Mouse (Mus musculus): Measurements from ENCODE around the gene Tectb. TPM values are rescaled to one million over a fixed set of nuclear protein-coding genes. Genes with fewer than 3 reads are reported as not detected.
A peak's percentile ranks its signal among the peaks of the same experiment; 100 is the strongest.

The Tectb gene
- polyA plus RNA-seq, 1 experiment = not detected

GRCm38 (mm10) chr19:55239766-55240426 lies 59.4 kb downstream of the Tectb start:
- no peaks in the 10 kb centered on the region for H3K36me3 ChIP-seq (ENCODE audit: control insufficient read depth, insufficient read depth, low read length)
- DNase-seq (ENCODE audit: low read depth in 1 of 2, low spot score in 2 of 2) = no peak
- WGBS = 58% methylated on average over 6 of the region's 6 CpGs
- no peak overlapping the region for H3K4me3 ChIP-seq (ENCODE audit: extremely low read depth, insufficient read depth, insufficient read length)
- H3K27ac ChIP-seq (ENCODE audit: insufficient read depth, low read length) = no peak overlapping the region
- TF ChIP-seq CTCF (IDR thresholded peaks at IDR 0.05; ENCODE audit: extremely low read depth, insufficient read depth, insufficient read length, insufficient replicate concordance) = no peak
- no peak for TF ChIP-seq POLR2A (IDR thresholded peaks at IDR 0.05; ENCODE audit: low read depth, low read length)
- no peaks in the 10 kb centered on the region for H3K27me3 ChIP-seq (ENCODE audit: control insufficient read depth, insufficient read depth, low read length)
- no peaks in the 10 kb centered on the region for H3K4me1 ChIP-seq (ENCODE audit: control insufficient read depth, insufficient read depth, insufficient read length)

GRCm38 (mm10) chr19:55241186-55241645 lies 60.7 kb downstream of the Tectb start, which contains the start of gene Gucy2g:
Gucy2g (minus strand) TSS chr19:55241236.
- no peak for TF ChIP-seq CTCF (IDR thresholded peaks at IDR 0.05; ENCODE audit: extremely low read depth, insufficient read depth, insufficient read length, insufficient replicate concordance)
- TF ChIP-seq POLR2A (IDR thresholded peaks at IDR 0.05; ENCODE audit: low read depth, low read length) = no peak
- H3K4me3 ChIP-seq (ENCODE audit: extremely low read depth, insufficient read depth, insufficient read length) = no peak within 1 kb of the TSS
- H3K4me1 ChIP-seq (ENCODE audit: control insufficient read depth, insufficient read depth, insufficient read length) = no peaks in the 10 kb centered on the region
- no peaks in the 10 kb centered on the region for H3K36me3 ChIP-seq (ENCODE audit: control insufficient read depth, insufficient read depth, low read length)
- no peaks in the 10 kb centered on the region for H3K27me3 ChIP-seq (ENCODE audit: control insufficient read depth, insufficient read depth, low read length)
- 87% methylated on average over 6 of the region's 6 CpGs for WGBS
- no peak within 1 kb of the TSS for H3K27ac ChIP-seq (ENCODE audit: insufficient read depth, low read length)
- DNase-seq (ENCODE audit: low read depth in 1 of 2, low spot score in 2 of 2) = no peak

- Histone ChIP-seq H3K36me3 (ENCODE audit: control insufficient read depth, insufficient read depth, low read length) (no peaks in the 10 kb centered on the region), H3K4me1 (ENCODE audit: control insufficient read depth, insufficient read depth, insufficient read length) (no peaks in the 10 kb centered on the region), H3K27me3 (ENCODE audit: control insufficient read depth, insufficient read depth, low read length) (no peaks in the 10 kb centered on the region), H3K27ac (ENCODE audit: insufficient read depth, low read length) (peak overlapping the region; percentile 49; the same call in 1 of the 2 replicates), H3K4me3 (ENCODE audit: extremely low read depth, insufficient read depth, insufficient read length) (no peak overlapping the region)
- peak in 1 of 2 experiments; percentile 7 for DNase-seq (ENCODE audit: low read depth in 1 of 2, low spot score in 2 of 2)
- TF ChIP-seq CTCF (IDR thresholded peaks at IDR 0.05; ENCODE audit: extremely low read depth, insufficient read depth, insufficient read length, insufficient replicate concordance) = no peak
- no peak for TF ChIP-seq POLR2A (IDR thresholded peaks at IDR 0.05; ENCODE audit: low read depth, low read length)
- WGBS = 54% methylated on average over 7 of the region's 7 CpGs
Measured at GRCm38 (mm10) chr19:55244791-55245231, 64.3 kb downstream of the Tectb start.

Other genes starting within 250 kb of the Tectb start
- gene Gpam, start 53.5 kb upstream of the Tectb start, polyA plus RNA-seq (2012; rRNA removed) = 6.2 and 8.3 TPM in 2 replicates
- 0.15 and 0.22 TPM in 2 replicates for gene Gucy2g, start 60.5 kb downstream of the Tectb start, polyA plus RNA-seq (2012; rRNA removed)
- 9.3 and 10.5 TPM in 2 replicates for gene Acsl5, start 71.2 kb downstream of the Tectb start, polyA plus RNA-seq (2012; rRNA removed)
- gene Zdhhc6, start 135.3 kb downstream of the Tectb start, polyA plus RNA-seq (2012; rRNA removed) = 5.8 and 6.3 TPM in 2 replicates
- 7.0 and 8.0 TPM in 2 replicates for gene Vti1a, start 135.6 kb downstream of the Tectb start, polyA plus RNA-seq (2012; rRNA removed)

Measured in spleen, adult 2 months (tissue).